Mouse (Mus musculus): ENCODE measurements at regions not wholly inside any gene's neighbourhood (a gene's known extent, or its start where the extent isn't known, plus 50 kb on each side); places are given as distances from the start of the nearest gene placed in this dataset.

- no peak for DNase-seq
Measured at GRCm38 (mm10) chr6:16999451-17000139, 65.4 kb upstream of the Tes start.

GRCm38 (mm10) chr6:16995495-16995936 is 69.4 kb upstream of the Tes start:
- DNase-seq: no peak

- no peak for DNase-seq
Measured at GRCm38 (mm10) chr6:16994711-16995110, 70.2 kb upstream of the Tes start.

GRCm38 (mm10) chr6:16991996-16992591 is 72.9 kb upstream of the Tes start:
- DNase-seq: no peak

- no peak for DNase-seq
Measured at GRCm38 (mm10) chr6:16978206-16978505, 79.9 kb upstream of the Tfec start.

- no peak for DNase-seq
Measured at GRCm38 (mm10) chr6:16977392-16978205, 79.4 kb upstream of the Tfec start.

GRCm38 (mm10) chr6:16965658-16966057 is 67.4 kb upstream of the Tfec start:
- no peak for DNase-seq

GRCm38 (mm10) chr6:16964362-16964761 is 66.1 kb upstream of the Tfec start:
- DNase-seq: no peak

GRCm38 (mm10) chr6:16963958-16964357 is 65.7 kb upstream of the Tfec start:
- DNase-seq: no peak

GRCm38 (mm10) chr6:16958102-16958501 is 59.9 kb upstream of the Tfec start:
- DNase-seq: no peak

GRCm38 (mm10) chr6:16956771-16957435 is 58.7 kb upstream of the Tfec start:
- peak; percentile 49 for DNase-seq

Data from layer of hippocampus, adult 9-11 months (tissue).